Mouse (Mus musculus) embryonic facial prominence, embryonic 12.5 days (tissue): ENCODE measurements around the gene Tecr. TPM values are rescaled to one million over a fixed set of nuclear protein-coding genes. Genes with fewer than 3 reads are reported as not detected.

Source experiments
- ATAC-seq: fragments of 200-750 bp; cut with Nextera tagmentation; 2 replicates; pipeline ENCODE4 v1.8.0; 2017; ENCODE audit not compliant: insufficient number of reproducible peaks, insufficient read depth, low FRiP score, low TSS enrichment
- H3K27ac ChIP-seq: fragments of 300-500 bp; sonication (generic); 2 replicates; pipeline ENCODE4 v1.5.1; 2016; ENCODE audit warnings: mild to moderate bottlenecking
- H3K27me3 ChIP-seq: fragments of 300-500 bp; sonication (generic); 2 replicates; pipeline ENCODE4 v1.6.1; 2016; ENCODE audit warnings: mild to moderate bottlenecking, moderate library complexity
- H3K36me3 ChIP-seq: fragments of 300-500 bp; sonication (generic); 2 replicates; pipeline ENCODE4 v1.6.1; 2016; ENCODE audit warnings: mild to moderate bottlenecking
- H3K4me1 ChIP-seq: fragments of 300-500 bp; sonication (generic); 2 replicates; pipeline ENCODE4 v1.6.1; 2016
- H3K4me2 ChIP-seq: fragments of 300-500 bp; sonication (generic); replicated peaks from 2 replicates; pipeline ENCODE4 v1.6.1; 2016; ENCODE audit warnings: mild to moderate bottlenecking, moderate library complexity
- H3K4me3 ChIP-seq: fragments of 300-500 bp; sonication (generic); 2 replicates; pipeline ENCODE4 v1.5.1; 2016; ENCODE audit warnings: mild to moderate bottlenecking
- H3K9ac ChIP-seq: fragments of 300-500 bp; sonication (generic); 2 replicates; pipeline ENCODE4 v1.6.1; 2016; ENCODE audit warnings: mild to moderate bottlenecking, moderate library complexity
- H3K9me3 ChIP-seq: fragments of 300-500 bp; sonication (generic); 2 replicates; pipeline ENCODE4 v1.6.1; 2016; ENCODE audit warnings: mild to moderate bottlenecking, moderate library complexity
- WGBS: fragments of 180-500 bp; shearing (Covaris S2); methylation state at CpG from one replicate; pipeline ENCODE4 v1.1.7; 2016; 5-methylcytosine and 5-hydroxymethylcytosine counted together
- polyA plus RNA-seq: library from polyadenylated mRNA; unstranded; fragments of >200 nt; fragmentation: Nextera tagmentation; extraction: Ambion mirVana; gene quantifications from 2 replicates; pipeline ENCODE4 v1.2.1, GENCODE M21; 2016

Gene Tecr
- polyA plus RNA-seq, 1 experiment from 2014 or later, result 588 TPM

DNA sequence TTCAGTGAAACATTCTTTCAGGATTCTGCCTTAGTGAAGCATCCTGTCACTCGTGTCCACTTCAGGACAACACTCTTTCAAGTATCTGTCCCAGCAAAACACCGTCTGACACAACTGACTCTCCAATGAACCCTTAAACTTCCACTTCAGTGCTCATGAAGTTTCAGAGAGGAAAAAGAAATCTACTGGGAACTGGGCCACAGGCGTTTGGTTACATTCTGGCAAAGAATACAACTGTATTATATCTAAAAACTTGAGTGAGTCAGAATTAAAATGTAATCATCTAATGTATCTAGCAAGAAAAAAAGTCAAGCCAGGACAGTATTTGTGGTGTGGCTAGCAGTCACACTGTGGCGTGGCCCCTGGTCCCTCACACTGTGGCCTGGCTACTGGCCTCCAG, 31.1 kb upstream of the Tecr start:
- Histone ChIP-seq H3K27me3 (no peaks in the 10 kb centered on the region), H3K9me3 (0 out of 2 replicates have a peak, but pooled peaks cover 3% of the 10 kb centered on the region), H3K27ac (no peak overlapping the region), H3K4me3 (no peak overlapping the region), H3K36me3 (no peaks in the 10 kb centered on the region), H3K4me2 (no peak overlapping the region), H3K9ac (no peak overlapping the region), H3K4me1 (no peaks in the 10 kb centered on the region)
- 71% methylated on average over 4 of the region's 4 CpGs for WGBS
- no peak for ATAC-seq

DNA sequence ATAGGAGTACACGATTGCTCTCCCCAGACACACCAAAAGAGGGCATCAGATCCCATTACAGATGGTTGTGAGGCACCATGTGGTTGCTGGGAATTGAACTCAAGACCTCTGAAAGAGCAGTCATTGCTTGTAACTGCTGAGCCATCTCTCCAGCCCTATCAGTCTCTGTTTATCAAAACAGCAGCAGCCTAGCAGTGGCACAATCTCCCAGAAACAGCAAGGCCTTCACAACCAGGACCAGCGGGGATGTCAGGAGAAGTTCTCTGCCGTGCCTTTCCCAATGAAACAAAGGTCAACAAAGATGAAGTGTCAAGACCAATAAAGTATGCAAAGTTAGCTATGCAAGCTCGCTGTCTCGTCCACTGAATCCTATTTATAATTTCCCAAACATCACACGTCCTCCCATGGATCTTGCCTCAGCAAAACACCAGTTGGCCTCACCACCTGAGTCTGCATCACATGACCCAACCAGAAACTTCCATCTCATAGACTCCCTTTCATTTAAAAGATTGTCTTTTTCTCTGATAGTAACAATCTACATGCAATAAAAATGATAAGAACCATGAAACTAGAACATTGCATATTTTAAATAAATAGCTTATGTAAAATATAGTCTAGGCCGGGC, 24.4 kb upstream of the Tecr start:
- Histone ChIP-seq H3K4me2 (no peak overlapping the region), H3K9ac (no peak overlapping the region), H3K4me3 (no peak overlapping the region), H3K9me3 (0 out of 2 replicates have a peak, but pooled peaks cover 3% of the 10 kb centered on the region), H3K4me1 (no peaks in the 10 kb centered on the region), H3K27ac (no peak overlapping the region), H3K36me3 (no peaks in the 10 kb centered on the region), H3K27me3 (no peaks in the 10 kb centered on the region)
- no peak for ATAC-seq
- 81% methylated on average over 7 of the region's 7 CpGs for WGBS

DNA sequence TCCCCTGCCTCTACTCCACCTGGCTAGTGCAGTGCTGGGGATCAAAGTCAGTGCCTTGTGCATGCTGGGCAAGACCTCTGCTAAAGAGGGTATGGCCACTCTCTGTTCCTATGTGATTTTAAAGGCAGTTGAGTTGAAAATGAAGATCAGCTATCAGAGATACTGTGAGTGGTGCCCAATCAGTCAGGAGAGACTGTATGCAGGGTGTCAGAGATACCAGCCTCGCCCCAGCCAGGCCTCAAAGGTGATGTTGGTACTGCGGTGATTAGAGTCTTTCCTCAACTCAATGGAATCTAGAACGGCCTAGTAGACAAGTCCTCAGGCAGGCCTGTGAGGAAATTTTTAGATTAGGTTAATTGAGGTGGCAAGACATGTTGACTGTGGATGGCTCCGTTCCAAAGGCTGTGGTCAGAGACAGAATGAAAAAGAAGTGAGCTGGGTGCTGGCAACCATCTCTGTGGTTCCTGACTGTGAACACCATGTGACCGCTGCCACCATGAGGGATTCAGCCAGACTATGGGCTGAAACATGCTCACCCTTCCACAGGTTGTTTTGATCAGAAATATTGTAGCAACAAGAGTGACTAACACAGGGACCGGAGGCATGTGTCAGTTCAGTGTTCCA, 18.0 kb upstream of the Tecr start:
- no peak for ATAC-seq
- H3K9me3 ChIP-seq, result no peaks in the 10 kb centered on the region
- H3K27ac ChIP-seq, result no peak overlapping the region
- H3K9ac ChIP-seq, result no peak overlapping the region
- H3K4me1 ChIP-seq, result no peaks in the 10 kb centered on the region
- no peak overlapping the region for H3K4me2 ChIP-seq
- no peaks in the 10 kb centered on the region for H3K36me3 ChIP-seq
- no peaks in the 10 kb centered on the region for H3K27me3 ChIP-seq
- no peak overlapping the region for H3K4me3 ChIP-seq
- WGBS, result 85% methylated on average over 6 of the region's 6 CpGs

DNA sequence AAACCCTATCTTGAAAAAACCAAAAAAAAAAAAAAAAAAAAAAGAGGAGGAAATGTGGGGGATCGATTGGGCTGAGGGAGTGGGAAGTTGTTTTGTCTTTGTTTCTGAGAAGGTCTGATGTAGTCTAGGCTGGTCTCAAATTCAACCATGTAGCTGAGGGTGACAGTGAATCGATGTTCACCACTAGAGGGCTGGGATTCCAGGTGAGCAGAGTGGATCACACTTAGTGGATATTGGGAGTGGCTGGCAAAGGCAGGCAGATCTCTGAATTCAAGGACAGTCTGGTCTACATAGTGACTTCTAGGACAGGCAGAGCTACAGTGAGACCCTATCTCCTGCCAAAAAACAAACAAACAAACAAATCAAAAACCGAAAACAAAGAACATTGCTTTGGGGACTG, 17.0 kb upstream of the Tecr start:
- Histone ChIP-seq H3K4me3 (no peak overlapping the region), H3K4me1 (no peaks in the 10 kb centered on the region), H3K4me2 (no peak overlapping the region), H3K9ac (no peak overlapping the region), H3K27me3 (no peaks in the 10 kb centered on the region), H3K27ac (no peak overlapping the region), H3K36me3 (no peaks in the 10 kb centered on the region), H3K9me3 (no peaks in the 10 kb centered on the region)
- no peak for ATAC-seq
- 44% methylated on average over 3 of the region's 3 CpGs for WGBS

DNA sequence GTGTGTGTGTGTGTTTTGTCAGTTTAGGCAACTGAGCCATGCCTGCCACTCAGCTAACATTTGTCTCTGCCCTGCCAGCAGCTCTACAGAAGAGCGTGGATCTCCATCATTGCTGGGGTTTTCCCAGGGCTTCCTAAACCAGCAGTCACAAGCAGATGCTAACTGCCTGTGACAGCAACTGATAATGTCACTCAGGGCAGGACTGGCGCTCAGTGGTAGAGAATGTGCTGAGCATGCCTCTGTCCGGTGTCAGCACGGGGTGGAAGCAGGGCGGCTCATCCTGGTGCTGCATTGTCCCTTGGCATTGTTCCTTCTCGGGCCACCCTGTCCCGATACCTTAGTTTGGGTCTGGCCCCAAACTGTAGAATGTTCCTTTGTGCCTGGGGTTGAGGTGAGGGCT, 15.8 kb upstream of the Tecr start:
- H3K4me3 ChIP-seq, result no peak overlapping the region
- no peak overlapping the region for H3K27ac ChIP-seq
- H3K36me3 ChIP-seq, result no peaks in the 10 kb centered on the region
- H3K4me2 ChIP-seq, result no peak overlapping the region
- H3K4me1 ChIP-seq, result no peaks in the 10 kb centered on the region
- ATAC-seq, result no peak
- 92% methylated on average over 7 of the region's 7 CpGs for WGBS
- no peaks in the 10 kb centered on the region for H3K27me3 ChIP-seq
- no peak overlapping the region for H3K9ac ChIP-seq
- H3K9me3 ChIP-seq, result no peaks in the 10 kb centered on the region

DNA sequence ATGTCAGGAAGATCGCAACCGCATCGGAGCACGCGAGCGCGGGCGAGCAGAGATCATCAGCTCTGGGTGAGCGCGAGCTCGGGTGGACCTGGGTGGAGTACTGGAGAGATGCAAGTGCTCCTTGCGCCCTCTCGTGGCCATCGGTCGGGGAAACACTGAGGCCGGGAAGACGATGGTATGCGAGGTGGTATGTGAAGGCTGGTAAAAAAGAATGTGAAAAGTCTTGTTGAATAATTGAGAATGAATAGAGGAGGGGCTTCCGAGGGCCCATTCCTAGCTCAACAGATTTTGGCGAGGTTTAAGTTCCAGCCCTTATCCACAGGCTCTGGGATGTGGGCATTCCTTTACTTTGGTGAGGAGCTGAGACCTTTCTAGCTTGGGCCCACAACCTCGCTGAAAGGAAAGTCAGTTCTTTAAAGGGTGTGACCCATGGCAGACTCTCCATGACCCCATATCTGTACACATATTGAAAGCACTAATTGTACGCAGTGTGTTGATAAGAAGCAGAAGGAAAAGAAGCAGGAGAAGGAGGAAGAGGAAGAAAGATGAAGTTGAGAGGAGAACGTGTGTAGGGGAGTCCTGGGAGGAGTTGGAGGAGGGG, 14.7 kb upstream of the Tecr start:
- Histone ChIP-seq H3K27ac (no peak overlapping the region), H3K4me1 (no peaks in the 10 kb centered on the region), H3K4me2 (peak overlapping the region; percentile 74), H3K9ac (peak overlapping the region; percentile 48; the same call in 1 of the 2 replicates), H3K36me3 (no peaks in the 10 kb centered on the region), H3K27me3 (no peaks in the 10 kb centered on the region), H3K9me3 (no peaks in the 10 kb centered on the region), H3K4me3 (peak overlapping the region; percentile 35)
- ATAC-seq, result peak; percentile 88
- WGBS, result 10% methylated on average over 23 of the region's 23 CpGs

DNA sequence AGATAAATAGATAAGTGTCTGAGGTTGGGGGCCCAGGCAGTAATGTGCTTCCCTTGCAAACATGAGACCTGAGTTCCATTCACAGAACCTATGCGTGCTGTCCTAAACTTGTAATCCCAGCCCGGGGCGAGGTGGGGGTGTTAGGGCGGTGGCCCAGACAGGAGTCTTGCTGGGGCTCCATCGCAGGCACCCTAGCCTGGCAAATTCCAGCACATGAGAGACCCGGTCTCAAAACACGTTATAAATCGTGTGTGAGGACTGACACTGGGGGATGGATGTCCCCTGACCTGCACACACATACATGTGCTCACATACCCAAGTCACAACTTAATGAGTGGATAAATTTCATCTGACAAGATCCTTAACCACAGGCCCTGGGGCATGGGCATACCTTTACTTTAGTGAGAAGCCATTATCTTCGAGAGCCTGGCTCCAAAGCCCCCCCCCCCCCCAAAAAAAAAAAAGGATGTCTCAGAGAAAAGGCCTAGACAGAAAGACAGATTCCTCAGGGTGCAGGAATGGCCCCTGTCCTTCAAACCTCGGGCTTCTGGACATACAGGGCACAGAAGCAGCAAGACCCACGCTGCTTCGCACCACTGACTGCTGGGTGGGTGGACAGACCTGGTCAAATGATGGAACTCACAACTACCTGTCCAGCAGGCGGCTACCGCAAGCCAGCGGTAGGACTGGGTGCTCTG, 14.1 kb upstream of the Tecr start:
- Histone ChIP-seq H3K27ac (no peak overlapping the region), H3K4me1 (no peaks in the 10 kb centered on the region), H3K9ac (peak overlapping the region; percentile 48; the same call in 1 of the 2 replicates), H3K9me3 (no peaks in the 10 kb centered on the region), H3K27me3 (no peaks in the 10 kb centered on the region), H3K4me3 (peak overlapping the region; percentile 35), H3K4me2 (peak overlapping the region; percentile 74), H3K36me3 (no peaks in the 10 kb centered on the region)
- WGBS, result 55% methylated on average over 15 of the region's 15 CpGs
- ATAC-seq, result no peak; the same call in 1 of the 2 replicates

DNA sequence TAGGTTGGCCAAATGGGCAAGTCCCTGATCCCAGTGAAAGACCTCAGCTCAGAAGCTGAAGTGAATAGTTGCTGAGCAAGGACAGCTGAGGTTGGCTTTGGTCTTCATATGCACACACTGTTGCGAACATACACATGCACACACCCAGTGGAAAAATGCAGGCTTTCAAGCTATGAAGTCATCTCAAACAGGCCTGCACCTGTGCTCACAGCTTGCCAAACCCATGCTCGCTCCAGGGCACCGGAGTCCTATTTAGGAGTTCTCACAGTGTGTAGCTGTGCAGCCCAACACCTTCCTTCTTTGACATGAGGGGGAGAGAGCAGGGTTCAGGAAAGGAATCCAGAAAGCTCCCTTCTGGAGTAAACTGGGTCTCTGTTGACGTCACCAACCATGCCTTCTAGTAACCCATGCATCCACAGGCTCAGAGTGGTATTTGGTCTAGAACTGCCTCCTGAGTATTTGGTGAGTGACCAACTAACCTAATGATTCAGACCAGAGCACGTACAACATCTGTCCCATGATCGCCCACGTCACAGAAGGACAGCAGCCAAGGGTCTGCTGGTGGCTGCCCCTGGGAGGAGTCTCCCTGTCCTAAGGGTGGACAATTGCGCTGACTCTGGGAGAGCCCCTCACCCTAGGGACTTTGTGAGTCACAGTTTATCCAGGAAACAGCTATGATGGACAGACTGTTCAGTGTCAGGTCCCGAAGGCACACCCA, 12.0 kb upstream of the Tecr start:
- no peak for ATAC-seq
- 85% methylated on average over 9 of the region's 9 CpGs for WGBS
- no peaks in the 10 kb centered on the region for H3K27me3 ChIP-seq
- no peaks in the 10 kb centered on the region for H3K36me3 ChIP-seq
- H3K4me3 ChIP-seq, result no peak overlapping the region
- H3K9me3 ChIP-seq, result no peaks in the 10 kb centered on the region
- no peak overlapping the region for H3K27ac ChIP-seq
- no peak overlapping the region for H3K4me2 ChIP-seq
- H3K4me1 ChIP-seq, result no peaks in the 10 kb centered on the region
- H3K9ac ChIP-seq, result no peak overlapping the region

DNA sequence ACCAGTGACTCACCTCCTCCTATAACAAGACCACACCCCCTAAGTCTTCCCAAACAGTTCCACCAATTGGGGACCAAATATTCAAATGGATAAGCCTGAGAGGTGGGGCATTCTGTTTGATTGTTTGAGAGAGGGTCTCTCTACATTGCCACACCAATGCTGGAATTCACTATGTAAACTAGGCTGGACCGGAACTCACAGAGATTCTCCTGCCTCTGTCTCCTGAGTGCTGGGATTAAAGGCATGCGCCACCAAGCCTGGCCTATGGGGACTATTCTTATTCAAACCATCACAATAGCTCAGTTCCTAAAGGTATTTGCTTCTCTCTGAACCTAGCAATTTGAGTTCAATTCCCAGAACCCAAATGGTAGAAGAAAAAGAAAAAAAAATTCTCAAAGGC, 10.8 kb upstream of the Tecr start:
- ATAC-seq, result no peak
- Histone ChIP-seq H3K27me3 (no peaks in the 10 kb centered on the region), H3K4me2 (no peak overlapping the region), H3K4me3 (no peak overlapping the region), H3K9me3 (no peaks in the 10 kb centered on the region), H3K9ac (no peak overlapping the region), H3K36me3 (peaks cover 6% of the 10 kb centered on the region), H3K4me1 (no peaks in the 10 kb centered on the region), H3K27ac (no peak overlapping the region)
- 93% methylated on average over 2 of the region's 2 CpGs for WGBS

DNA sequence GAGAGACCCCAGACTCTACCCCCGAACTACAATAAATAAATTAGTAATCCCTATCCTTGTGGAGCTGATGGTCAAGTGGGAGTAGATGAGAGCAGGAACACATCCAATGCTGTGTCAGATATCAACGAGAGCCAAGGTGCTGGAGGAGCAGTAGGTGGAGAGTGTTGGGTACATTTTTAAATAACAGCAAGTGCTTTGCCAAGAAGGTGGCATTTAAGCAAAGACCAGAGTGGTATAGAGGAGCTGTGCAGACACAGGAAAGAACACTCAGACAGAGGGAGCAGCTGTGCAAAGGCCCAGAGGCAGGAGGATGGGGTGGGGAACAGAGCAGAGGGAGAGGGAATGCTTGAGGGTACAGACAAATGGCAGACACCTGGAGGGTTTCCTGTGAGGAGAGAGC, 9.3 kb upstream of the Tecr start:
- ATAC-seq, result no peak
- Histone ChIP-seq H3K4me2 (no peak overlapping the region), H3K27ac (no peak overlapping the region), H3K27me3 (no peaks in the 10 kb centered on the region), H3K36me3 (peaks cover 18% of the 10 kb centered on the region), H3K4me3 (no peak overlapping the region), H3K9ac (no peak overlapping the region), H3K9me3 (no peaks in the 10 kb centered on the region), H3K4me1 (no peaks in the 10 kb centered on the region)
- 91% methylated on average over 2 of the region's 2 CpGs for WGBS

DNA sequence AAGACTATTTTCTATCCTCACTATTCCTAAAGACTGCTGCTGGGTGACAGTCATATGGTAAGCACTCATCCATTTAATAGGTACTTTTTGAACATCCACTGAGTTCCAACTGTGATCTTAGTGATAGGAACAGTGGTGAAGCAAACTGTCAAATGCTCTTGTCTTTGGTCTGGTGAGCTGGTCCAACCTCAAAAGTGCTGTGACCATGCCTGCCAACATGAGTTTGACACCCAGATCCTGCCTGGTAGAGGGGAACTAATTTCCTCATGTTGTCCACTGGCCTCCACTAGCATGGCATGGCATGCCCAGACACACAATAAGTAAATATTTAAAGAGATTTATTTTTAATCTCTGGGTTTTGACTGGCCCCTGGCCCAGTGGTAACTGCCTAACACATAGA, 8.9 kb upstream of the Tecr start:
- Histone ChIP-seq H3K4me3 (no peak overlapping the region), H3K9ac (no peak overlapping the region), H3K4me1 (no peaks in the 10 kb centered on the region), H3K27ac (no peak overlapping the region), H3K9me3 (no peaks in the 10 kb centered on the region), H3K27me3 (no peaks in the 10 kb centered on the region), H3K4me2 (no peak overlapping the region), H3K36me3 (peaks cover 23% of the 10 kb centered on the region)
- ATAC-seq, result no peak
